Mouse (Mus musculus) lung, postnatal 10 days (tissue): ENCODE data around the gene Maml3.

Experiments used
- DNase-seq: peaks from one replicate; pipeline ENCODE4 v3.0.0; 2021

Gene Maml3

GRCm38 (mm10) chr3:51949651-51950050 is 155.2 kb downstream of the Maml3 start:
- DNase-seq, result peak; percentile 63

GRCm38 (mm10) chr3:51947168-51947567 is 157.7 kb downstream of the Maml3 start:
- DNase-seq, result peak; percentile 39

- no peak for DNase-seq
These were observed 161.2 kb downstream of the Maml3 start for GRCm38 (mm10) chr3:51943642-51944041.

GRCm38 (mm10) chr3:51941781-51942180 is 163.1 kb downstream of the Maml3 start:
- peak; percentile 44 for DNase-seq

GRCm38 (mm10) chr3:51939864-51940263 is 165.0 kb downstream of the Maml3 start:
- no peak for DNase-seq

GRCm38 (mm10) chr3:51939054-51939453 is 165.8 kb downstream of the Maml3 start:
- DNase-seq, result no peak

- no peak for DNase-seq
These were observed 167.7 kb downstream of the Maml3 start for GRCm38 (mm10) chr3:51937176-51937575.

- DNase-seq, result no peak
These were observed 170.1 kb downstream of the Maml3 start for GRCm38 (mm10) chr3:51934531-51935485.

GRCm38 (mm10) chr3:51928188-51928587 is 176.7 kb downstream of the Maml3 start:
- DNase-seq, result no peak

GRCm38 (mm10) chr3:51927591-51927990 is 177.3 kb downstream of the Maml3 start:
- DNase-seq, result no peak

- DNase-seq, result no peak
These were observed 177.8 kb downstream of the Maml3 start for GRCm38 (mm10) chr3:51927043-51927442.

GRCm38 (mm10) chr3:51925758-51926157 is 179.1 kb downstream of the Maml3 start:
- DNase-seq, result no peak

- DNase-seq, result no peak
These were observed 180.2 kb downstream of the Maml3 start for GRCm38 (mm10) chr3:51924636-51925035.

GRCm38 (mm10) chr3:51923800-51924199 is 181.1 kb downstream of the Maml3 start:
- DNase-seq, result no peak

GRCm38 (mm10) chr3:51916902-51917301 is 188.0 kb downstream of the Maml3 start:
- DNase-seq, result no peak

GRCm38 (mm10) chr3:51916060-51916870 is 188.6 kb downstream of the Maml3 start:
- peak; percentile 84 for DNase-seq

GRCm38 (mm10) chr3:51915415-51915814 is 189.5 kb downstream of the Maml3 start:
- DNase-seq, result no peak

GRCm38 (mm10) chr3:51914900-51915299 is 190.0 kb downstream of the Maml3 start:
- DNase-seq, result no peak

- DNase-seq, result no peak
These were observed 191.4 kb downstream of the Maml3 start for GRCm38 (mm10) chr3:51913498-51913897.

GRCm38 (mm10) chr3:51912214-51912613 is 192.7 kb downstream of the Maml3 start:
- no peak for DNase-seq

GRCm38 (mm10) chr3:51908437-51908990 is 196.4 kb downstream of the Maml3 start:
- DNase-seq, result no peak

- DNase-seq, result no peak
These were observed 197.6 kb downstream of the Maml3 start for GRCm38 (mm10) chr3:51907113-51907860.

GRCm38 (mm10) chr3:51905903-51906302 is 199.0 kb downstream of the Maml3 start:
- DNase-seq, result no peak
